Mouse (Mus musculus) urinary bladder, adult 18-20 months (tissue): ENCODE data around the gene Htra2.

ENCODE experiments used
- DNase-seq, 2 experiments: peaks; one replicate each; pipeline ENCODE4 v3.0.0; 2022; ENCODE audit warnings: low spot score in 2 of 2, mixed read lengths in 2 of 2

The Htra2 gene

DNA sequence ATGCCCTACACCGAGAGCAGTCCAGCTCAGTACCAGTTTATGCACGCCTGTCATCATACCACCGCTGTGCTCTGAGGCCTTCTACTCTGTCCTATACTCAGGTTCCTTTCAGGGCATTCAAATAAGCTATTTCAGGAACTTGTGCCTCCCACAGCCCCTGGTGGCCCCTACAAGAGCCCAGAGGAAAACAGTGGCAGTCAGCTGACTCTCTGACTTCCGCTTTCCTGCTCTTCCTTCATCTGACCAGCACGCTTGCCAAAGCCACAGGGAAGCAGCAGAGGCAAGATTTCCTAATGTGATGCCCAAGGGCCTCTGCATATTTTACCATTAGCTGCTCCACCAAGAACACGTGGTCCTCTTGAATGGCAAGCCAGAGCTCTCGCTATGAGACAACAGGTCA lies 50.2 kb downstream of the Htra2 start:
- no peak for DNase-seq

DNA sequence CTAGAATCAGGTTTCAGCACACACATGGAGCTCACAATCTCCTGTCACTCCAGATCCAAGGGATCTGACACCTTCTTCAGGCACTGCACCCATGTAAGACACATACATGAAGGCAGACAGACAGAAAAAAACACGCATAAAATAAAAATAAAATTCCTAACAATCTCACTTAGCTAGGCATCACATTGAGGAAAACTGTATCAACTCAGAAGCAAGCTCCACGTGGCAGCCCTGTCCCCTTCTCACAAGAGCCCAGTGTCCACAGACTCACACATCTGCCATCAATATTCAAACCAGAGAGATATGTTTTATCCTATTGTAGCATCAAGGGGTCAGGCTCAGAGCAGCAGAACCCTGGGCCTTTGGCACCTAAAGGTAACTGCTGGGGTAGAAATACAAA lies 50.8 kb downstream of the Htra2 start:
- DNase-seq: no peak

DNA sequence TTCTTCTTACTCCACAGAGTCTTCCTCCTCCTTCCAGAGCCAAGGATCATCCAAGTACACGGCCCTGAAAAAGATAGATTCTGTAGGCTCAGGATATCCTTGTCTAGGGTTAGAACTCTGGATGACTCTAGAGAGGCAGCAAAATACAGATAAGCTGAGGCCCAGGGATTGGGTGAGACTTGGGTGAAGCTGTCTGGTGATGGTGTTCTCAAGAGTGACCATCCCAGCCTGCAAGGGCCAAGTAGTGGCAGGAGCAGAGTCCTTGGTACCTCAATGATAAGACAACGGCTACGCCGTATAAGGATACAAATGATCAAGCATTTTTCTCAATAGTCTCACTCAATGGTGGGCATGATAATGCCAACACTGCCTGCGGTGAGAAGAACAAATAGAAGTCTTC lies 51.2 kb downstream of the Htra2 start:
- DNase-seq: no peak

GRCm38 (mm10) chr6:83003082-83003481 lies 52.0 kb downstream of the Htra2 start:
- no peak for DNase-seq
